Mouse (Mus musculus) urinary bladder, postnatal 4 days (tissue): Measurements from ENCODE around the gene Bspry.

ENCODE experiments used
- DNase-seq, 2 experiments: peaks; one replicate each; pipeline ENCODE4 v3.0.0; 2021 to 2022; ENCODE audit warnings: low spot score in 2 of 2

Gene Bspry

DNA sequence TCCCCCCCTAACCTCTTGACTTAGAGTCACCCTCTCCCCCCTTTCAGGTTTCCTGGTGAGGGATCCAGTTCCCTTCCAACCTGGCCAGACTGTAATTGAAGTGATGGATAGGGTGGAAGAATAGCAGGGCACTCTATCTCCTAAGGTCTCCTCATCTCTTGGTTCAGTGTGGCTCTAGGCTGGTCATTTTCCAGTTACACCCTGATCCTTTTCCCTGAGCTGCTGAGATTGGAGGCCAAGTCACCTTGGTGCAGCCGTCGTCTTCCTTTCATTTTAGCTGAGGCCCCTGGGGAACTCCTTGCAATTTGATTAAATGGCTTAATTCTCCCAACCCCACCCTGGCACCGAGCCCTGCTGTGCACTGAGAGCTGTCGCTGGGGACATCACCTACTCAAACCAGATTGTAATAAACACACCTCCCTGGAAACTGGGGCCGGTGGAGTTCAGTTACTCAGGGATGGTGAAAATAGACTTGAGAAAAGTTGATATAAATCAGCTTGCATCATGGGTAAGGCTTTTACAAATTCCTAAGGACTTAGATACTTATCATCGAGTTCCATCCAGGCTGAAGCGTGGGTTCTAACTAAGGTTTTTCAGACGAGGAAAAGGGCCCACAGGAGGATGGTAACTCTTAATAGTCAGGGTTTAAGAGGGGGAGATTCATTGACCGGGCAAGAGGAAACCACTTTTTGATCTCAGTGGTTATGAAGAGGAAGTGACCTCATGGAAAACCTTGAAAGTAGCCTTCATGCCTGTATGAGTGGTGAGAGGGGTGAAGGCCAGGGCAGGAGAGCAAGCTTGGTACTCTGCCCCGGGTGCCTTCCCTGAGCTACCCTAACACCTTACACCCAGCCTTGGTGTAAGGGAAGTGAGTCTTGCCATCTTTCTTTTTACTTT, 1.1 kb downstream of the Bspry start:
- no peak for DNase-seq

DNA sequence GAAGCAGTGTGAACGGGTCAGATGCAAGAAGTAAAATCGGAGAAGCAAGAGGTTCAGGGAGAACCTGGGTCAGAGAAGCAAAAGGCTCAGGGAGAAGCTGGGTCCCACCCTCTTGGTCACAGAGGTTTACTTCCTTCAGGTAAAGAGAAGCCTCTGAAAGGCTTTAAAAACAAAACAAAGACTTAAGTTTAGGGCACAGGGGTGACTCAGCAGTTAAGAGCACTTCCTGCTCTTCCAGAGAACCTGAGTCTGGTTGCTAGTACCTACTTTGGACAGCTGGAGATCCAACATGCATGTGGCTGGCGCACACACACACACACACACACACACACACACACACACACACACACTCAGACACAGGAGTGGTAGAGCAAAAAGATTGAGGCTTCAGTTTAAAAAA, 5.1 kb downstream of the Bspry start:
- DNase-seq, result no peak

DNA sequence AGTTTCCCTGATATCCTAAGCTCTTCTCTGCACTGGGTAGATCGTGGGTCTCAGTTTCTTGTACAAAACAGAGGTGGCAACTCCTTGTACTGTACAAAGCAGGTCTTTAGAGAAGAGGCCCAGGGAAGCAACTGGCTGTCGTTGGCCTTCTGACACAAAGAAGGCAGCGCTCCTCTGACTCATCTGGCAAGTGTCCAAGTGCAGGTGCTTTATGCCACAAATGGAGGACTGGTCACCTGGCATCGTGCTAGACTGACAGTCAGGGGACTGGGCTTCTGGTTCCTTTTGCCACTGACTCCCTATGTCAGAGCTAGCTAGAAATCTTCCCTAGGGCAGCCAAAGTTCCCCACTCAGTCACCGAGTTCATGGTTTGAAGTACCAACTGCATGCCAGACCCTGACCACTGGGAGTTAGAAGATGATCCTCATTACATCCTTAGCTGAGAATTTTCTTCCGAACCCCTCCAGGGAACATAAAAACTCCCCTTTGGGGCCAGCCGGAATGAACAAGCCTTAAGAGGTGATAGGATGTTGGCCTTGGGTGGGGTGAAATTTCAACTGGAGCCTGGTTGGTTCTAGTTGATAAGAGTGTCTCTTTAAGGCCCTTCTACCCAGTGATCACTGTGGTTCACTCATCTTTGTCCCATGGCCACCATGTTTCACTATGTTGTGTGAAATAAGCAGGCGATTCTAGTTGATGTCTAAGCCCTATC, 5.8 kb downstream of the Bspry start:
- no peak for DNase-seq

DNA sequence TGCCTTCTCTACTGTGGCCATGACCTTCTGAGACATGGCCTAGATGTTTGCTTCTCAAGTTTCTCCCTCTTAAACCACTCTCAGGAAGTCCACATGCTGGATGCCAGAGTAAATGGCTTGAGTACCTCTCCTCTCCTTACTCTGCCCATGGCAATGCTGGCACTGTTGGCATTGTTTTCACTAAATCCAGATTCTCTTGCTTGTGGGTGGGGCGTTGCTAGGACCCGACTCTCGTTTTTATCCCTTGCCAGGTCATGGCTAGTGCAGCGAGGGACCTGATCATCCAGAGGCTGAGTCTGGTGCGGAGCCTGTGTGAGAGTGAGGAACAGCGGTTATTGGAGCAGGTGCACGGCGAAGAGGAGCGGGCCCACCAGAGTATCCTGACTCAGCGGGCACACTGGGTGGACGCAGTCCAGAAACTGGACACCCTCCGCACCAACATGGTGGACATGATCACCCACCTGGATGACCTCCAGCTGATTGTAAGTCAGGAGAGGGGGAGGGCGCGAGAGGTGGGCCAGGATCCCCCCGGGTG, 6.4 kb downstream of the Bspry start:
- no peak for DNase-seq

DNA sequence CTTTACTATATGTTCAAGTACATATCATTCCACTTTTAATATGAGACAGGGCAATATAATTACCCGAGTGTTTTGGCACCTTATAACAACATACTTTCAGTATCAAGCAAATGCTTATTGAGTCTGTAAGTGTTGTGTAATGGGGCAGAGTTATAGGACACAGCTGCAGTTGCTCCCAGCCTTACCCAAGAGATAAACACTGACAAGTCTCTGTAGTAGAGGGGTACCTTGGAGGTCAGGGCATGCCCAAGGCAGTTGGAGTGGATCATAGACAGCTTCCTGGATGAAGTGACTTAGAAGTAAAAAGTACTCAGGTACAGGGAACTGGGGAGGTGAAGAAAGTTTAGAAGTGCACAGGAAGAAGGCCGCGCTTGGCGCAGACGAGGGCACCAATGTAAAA, 7.3 kb downstream of the Bspry start:
- DNase-seq, result no peak

DNA sequence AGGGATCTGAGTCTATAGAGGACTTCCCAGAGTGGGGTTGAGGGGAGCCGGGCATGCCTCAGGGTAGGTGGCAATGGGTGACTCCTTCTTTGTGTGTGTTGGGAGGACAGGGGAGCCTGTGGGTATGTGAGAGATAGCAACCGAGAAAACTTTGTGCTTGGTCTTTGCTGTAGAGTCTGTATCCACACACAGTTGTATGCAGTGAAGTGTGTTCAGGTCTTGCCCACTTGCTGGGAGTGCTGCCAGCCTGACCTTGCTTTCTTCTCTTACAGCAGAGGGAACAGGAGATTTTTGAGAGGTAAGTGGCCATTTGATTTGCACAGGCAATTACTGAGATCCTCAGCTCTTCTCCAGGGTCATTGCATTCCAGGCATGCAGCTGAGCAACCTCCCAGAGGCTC, 8.1 kb downstream of the Bspry start:
- no peak for DNase-seq

DNA sequence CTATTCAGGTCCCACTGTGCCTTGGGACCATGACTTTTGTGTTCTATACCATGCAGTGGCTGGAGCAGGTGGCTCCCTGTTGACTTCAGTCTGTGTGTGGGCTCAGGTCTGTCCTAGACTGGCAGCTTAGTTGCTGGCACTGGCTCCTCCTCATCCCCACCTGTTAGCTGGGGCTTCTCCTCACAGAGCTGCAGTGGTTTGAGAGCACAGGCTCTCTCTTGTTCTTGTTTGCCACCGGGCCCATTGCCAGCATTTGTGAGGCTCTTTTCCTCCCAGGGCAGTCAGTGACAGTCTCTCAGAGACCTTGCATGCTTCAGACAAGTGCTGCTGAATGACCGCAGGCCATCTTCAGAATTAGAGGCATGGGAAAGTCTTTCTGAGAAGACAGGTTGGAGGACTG, 12.8 kb downstream of the Bspry start:
- no peak for DNase-seq

DNA sequence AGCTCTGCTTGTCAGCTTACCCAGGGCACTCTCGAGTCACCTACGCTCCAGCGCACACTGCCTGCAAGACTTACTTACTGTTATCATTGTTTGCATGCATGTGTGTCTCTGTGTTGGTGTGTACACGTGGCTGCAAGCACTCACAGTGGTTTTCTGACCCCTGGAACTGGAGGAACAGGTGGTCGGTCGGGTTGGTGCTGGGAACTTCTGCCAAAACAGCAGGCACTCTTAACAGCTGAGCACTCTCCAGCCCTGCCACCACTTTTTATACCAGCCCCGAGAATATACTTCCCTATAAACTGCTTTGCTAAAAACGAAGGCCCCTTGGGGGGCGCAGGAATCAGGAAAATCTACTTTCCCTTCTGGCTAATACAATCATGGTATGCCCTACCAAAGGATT, 14.4 kb downstream of the Bspry start:
- no peak for DNase-seq

DNA sequence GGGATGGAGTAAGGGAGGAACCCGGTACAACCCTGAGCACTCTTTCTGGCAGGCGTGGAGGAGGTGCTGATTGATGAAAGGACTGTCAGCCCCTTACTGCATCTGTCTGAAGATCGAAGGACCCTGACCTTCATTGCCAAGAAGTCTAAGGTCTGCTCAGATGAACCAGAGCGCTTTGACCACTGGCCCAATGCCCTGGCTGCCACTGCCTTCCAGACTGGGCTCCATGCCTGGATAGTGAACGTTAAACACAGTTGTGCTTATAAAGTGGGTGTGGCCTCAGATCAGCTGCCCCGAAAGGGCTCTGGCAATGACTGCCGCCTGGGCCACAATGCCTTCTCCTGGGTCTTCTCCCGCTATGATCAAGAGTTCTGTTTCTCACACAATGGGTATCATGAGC, 16.1 kb downstream of the Bspry start:
- DNase-seq, result no peak

DNA sequence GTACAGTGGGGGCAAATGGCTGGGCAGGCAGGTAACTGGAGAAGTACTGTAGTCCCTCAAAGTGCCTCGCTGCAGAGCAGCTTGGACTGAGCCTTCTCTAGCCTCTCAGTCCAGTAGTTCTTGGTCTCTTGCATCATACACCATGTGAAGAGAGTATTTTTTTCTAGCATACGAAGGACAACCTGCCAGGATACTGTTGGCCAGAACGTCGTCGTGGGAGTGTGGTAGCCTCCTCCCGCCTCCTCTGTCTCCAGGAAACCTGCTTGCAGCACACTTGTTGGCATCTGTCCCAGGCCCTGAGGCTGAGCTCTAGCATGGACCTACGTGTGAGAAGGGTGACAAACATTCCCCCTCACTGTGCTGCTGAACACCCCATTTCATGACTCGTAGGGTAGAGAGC, 17.0 kb downstream of the Bspry start:
- DNase-seq, result no peak

DNA sequence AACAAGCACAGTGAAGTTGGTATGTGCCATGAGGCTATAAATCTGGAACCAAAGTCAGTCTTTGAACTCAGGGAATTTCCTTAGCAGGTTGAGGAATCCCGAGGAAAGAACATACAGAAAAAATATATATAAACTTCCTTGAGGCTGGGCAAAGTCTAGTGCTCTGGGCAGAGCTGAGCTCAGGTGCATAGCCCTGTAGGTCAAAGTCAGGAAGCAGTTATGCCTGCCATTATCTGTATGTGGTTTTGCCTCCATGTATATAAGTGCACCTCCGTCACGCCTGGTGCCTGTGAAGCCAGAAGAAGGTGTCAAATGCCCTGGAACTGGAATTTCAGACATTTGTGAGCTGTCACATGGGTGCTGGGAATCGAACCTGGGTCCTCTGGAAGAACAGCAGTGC, 20.9 kb downstream of the Bspry start:
- DNase-seq, result no peak

DNA sequence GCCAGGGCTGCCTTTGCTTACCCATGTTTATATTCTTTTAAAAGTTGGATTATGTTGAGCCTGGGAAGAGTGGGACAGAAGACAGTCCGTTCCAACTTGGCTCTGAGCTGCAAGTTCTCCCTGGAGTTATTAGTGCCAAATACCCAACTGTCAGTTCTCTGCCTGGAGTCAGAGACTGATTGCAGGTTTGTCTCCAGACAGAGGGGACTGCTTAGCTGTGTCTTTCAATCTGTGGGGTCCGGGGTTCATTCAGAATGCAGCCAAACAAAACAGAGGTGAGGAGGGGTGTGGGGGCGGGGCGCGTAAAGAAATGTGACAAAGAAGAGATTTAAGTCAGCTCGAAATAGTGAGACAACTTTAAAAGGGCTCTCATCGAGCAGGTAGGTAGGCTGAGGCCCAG, 21.7 kb downstream of the Bspry start:
- no peak for DNase-seq

DNA sequence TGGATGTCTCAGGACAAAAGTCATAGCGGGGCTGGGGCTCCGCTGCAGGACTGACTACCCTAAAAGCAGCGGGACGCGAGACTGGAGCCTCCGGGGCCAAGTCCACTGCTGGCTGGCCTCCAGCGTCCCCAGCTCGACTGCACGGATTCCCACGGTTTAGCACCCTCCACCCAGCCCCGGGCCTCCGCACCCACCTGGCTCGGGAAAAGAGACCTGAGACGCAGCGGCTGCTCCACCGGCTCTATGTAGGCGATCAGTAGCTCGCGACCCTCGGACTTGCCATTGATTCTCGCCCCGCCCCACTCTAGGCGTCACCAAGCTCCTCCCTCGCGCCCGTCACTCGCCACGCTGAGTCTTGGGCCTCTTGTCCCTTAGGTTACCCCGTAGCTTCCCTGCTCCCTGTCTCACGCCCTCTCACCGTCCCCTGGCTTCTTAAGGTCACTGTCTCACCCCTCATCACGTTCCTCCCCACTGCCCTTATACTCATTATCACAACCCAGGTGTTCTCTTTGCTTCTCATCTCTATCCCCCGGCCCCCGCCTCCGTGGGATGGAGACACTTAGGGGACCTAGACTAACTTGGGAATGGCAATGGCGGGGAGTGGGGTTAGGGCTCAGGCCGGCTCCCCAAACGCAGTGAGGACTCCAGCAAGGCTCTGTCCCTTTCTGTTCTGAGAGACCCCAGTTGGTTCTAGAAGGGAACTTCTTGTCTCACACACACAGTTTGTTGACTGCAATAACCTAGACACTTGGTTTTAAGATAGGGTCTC, 22.3 kb downstream of the Bspry start:
- peak; percentile 82 to 89 for DNase-seq

DNA sequence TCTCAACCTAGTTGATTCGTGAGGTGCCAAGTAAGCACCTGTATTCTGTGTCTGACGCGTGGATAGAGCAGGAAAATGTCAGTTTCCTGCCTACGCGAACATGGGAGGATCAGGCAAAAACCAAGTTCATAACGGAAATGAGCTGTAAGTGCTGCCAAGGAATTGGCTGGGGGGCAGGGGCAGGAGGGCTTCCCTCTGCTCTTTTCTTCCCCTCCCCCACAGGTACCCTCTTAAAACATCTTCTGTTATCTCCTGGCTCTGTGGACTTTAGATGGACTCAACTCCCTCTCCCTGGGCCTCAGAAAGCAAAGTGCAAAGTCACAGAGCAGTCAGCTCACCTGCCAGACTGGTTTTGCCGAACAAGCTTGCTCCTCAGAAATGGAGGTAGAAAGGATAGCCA, 23.1 kb downstream of the Bspry start:
- DNase-seq, result no peak

DNA sequence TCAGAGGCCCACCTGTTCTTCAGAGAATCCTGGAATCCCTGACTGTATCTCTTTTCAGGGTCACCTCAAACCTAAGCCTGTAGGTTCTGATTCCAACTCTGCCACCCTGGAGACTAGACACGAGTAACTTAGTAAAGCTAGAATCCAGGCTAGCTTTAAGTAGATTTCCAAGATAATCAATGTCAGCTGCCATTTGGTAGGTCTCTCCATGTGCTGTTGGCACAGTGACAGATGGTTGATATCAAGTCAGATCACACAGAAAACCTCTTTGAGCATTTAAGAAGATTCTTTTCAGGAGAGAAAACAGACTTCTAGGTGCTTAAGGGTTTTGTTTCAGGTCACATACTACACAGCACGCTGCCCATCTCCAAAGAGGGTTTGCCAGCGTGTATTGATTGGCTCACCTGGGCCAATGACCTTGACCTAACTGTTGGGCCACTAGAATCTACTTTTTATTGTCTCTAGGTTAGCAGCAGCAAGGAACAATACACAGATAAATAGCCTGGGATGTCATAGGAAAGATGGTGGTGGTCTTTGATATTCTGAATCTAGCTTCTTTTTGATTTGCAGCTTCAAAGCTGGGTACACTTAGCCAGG, 23.6 kb downstream of the Bspry start, which contains the start of gene Hdhd3:
Gene Hdhd3, minus strand, starts transcription at position 94 of the 597 bp plus-strand sequence.
- DNase-seq, result no peak

DNA sequence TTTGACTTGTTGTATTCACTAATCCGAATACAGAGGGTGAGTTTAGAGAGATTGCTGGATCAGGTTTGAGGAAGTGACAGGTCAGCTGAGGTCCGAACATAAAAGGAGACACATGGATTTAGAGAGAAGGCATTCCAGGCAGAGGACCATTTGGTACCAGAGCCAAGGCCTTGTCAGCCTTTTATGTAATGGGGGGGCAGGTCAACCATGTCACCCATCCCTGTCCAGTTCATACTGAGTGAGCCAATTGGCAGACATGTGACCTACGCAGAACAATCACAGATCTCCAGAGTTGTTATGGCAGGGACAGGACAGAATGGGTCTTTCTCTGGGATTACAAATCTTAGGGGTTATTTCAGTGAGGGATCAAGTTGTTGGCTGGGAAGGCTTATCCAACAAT, 26.1 kb downstream of the Bspry start:
- no peak for DNase-seq

DNA sequence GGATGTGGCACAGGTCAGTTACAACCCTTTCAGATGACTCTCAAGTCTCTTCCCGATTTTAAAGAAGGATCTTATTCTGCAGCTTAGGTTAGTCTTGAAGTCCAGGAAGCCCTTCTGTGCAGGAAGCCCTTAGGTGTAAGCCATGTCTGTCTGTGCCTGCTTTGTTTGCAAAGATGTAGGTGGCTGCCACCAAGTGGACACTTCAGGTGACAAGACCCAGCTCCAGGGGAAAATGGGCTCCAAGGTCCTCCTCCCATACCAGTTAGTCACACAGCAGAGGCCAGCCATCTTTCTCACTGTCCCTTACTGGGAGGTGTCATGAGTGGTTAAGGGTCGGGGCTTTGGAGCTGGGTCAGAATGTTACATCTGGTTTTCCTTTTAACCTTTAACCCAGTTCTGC, 26.9 kb downstream of the Bspry start:
- DNase-seq, result no peak

DNA sequence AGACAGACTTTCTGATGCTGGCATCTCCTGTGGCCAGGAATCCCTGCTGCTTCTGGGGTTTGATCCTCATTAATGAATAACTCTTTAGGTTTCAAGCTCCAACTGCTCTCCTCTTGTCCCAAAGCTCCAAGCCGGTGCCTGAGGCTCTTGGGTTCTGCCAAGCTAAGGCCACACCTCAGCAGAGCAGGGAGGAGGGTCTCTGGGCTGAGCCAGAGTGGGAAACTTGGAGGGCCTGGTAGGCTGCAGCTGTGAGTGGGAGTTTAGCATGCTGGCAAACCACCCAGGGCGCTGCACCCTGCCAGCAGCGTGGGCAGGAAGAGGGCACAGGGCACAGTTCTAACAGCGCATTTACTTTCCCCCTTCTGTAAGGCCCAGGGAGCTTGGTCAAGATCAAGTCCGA, 29.0 kb downstream of the Bspry start:
- no peak for DNase-seq

DNA sequence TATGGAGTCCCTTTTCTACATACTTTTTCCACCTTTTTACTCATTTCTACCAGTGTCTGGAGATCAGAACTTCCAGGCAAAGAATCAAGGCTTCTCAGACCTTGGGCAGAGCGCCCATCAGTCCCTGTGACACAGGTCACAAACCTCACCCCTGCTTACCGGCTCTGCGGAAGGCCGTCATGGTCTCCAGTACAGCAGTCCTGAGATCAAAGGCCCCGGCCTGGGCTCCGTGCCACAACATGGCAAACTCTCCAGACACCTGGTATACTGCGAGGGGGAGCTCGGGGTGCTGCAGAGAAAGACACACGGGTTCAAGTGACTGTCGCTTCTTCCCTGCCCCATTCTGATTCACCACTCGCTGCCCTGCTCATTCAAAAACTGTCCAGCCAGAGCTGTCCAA, 30.1 kb downstream of the Bspry start:
- DNase-seq, result peak in 1 of 2 experiments; percentile 47

DNA sequence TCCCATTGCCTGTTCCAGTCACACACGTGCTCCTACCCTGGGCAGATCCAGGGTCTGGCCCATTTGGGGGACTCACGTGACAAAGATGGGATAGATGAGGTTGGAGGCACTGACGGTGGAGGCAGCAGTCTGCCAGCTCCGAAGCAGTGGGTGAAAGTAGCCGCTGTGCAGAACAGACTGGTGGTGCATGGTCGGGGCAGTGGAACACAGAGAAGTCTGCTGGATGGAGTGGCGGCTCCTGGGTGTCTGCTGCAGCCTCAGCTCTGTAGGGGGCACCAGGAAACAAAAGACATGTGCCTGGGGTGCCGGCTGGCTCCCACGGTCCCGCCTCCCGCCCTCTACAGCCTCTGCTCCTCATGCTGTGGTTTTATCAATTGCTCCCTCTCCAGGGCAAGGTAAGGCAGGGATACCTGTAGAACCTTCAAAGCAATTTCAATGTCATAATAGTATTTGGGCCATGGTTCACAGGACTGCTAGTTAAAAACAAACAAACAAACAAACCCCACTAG, 34.2 kb downstream of the Bspry start:
- no peak for DNase-seq

DNA sequence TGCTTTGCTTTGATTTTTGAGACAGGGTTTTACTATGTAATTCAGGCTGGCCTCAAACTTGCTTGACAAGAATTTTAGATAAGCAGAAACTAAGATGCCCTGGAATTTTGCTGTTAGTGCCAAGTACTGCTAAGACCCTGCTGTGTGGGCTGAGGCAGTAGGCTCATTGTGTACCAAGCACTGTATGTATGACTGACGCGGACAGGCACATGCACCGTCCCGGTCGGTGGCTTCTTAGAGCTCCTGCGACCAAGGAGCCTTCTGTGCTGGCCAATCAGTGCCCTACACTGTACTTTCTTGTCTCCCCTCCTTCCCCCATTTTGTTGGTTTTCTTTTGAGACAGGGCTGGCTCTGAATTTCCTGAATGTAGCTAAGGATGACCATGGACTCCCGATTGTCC, 35.1 kb downstream of the Bspry start:
- no peak for DNase-seq

DNA sequence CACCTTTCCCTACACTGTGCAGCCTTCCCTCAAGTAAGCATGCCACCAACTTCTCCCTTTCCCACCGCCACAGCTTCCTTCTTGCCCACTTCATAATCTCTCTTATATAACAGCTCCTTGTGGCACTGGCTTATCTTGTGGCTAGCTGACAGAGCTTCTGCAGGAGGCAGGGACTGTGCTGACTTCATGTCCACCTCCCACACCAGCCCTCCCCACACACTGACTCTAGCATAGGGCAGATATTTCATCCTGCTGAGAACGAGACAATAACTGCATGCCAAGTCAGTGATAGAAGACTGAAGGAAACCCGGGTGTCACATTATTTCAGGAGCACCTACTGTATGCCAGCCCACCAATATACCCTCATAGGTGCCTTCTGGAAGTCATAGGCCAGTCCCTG, 35.6 kb downstream of the Bspry start:
- no peak for DNase-seq
